Mouse (Mus musculus) limb, embryonic 12.5 days (tissue): Measurements from ENCODE around the gene Prx. TPM values are rescaled to one million over a fixed set of nuclear protein-coding genes. Genes with fewer than 3 reads are reported as not detected.
A peak's percentile ranks its signal among the peaks of the same experiment; 100 is the strongest.

Experiments used
- ATAC-seq: fragments of 200-750 bp; cut with Nextera tagmentation; 2 replicates; pipeline ENCODE4 v1.8.0; 2017; ENCODE audit warnings: low read depth, moderate TSS enrichment; ENCODE audit not compliant: insufficient number of reproducible peaks, insufficient read depth, low FRiP score, low TSS enrichment
- H3K27ac ChIP-seq: fragments of 300-500 bp; sonication (generic); 2 replicates; pipeline ENCODE4 v1.5.1; 2016; ENCODE audit warnings: mild to moderate bottlenecking, moderate library complexity
- H3K27me3 ChIP-seq: fragments of 300-500 bp; sonication (generic); 2 replicates; pipeline ENCODE4 v1.6.1; 2016; ENCODE audit warnings: mild to moderate bottlenecking, moderate library complexity
- H3K36me3 ChIP-seq: fragments of 300-500 bp; sonication (generic); 2 replicates; pipeline ENCODE4 v1.6.1; 2016; ENCODE audit warnings: mild to moderate bottlenecking, moderate library complexity
- H3K4me1 ChIP-seq: fragments of 300-500 bp; sonication (generic); replicated peaks from 2 replicates; pipeline ENCODE4 v1.6.1; 2016
- H3K4me2 ChIP-seq: fragments of 300-500 bp; sonication (generic); 2 replicates; pipeline ENCODE4 v1.6.1; 2016; ENCODE audit warnings: mild to moderate bottlenecking, moderate library complexity
- H3K4me3 ChIP-seq: fragments of 300-500 bp; sonication (generic); replicated peaks from 2 replicates; pipeline ENCODE4 v1.5.1; 2016; ENCODE audit warnings: mild to moderate bottlenecking
- H3K9ac ChIP-seq: fragments of 300-500 bp; sonication (generic); replicated peaks from 2 replicates; pipeline ENCODE4 v1.6.1; 2016; ENCODE audit warnings: mild to moderate bottlenecking, moderate library complexity
- H3K9me3 ChIP-seq: fragments of 300-500 bp; sonication (generic); 2 replicates; pipeline ENCODE4 v1.6.1; 2016; ENCODE audit warnings: mild to moderate bottlenecking, moderate library complexity
- WGBS: fragments of 180-500 bp; shearing (Covaris S2); methylation state at CpG from one replicate; pipeline ENCODE4 v1.1.7; 2016; 5-methylcytosine and 5-hydroxymethylcytosine counted together
- polyA plus RNA-seq: library from polyadenylated mRNA; unstranded; fragments of >200 nt; fragmentation: Nextera tagmentation; extraction: Ambion mirVana; gene quantifications from 2 replicates; pipeline ENCODE4 v1.2.1, GENCODE M21; 2016

Gene Prx
- polyA plus RNA-seq, 1 experiment from 2014 or later, result 6.1 TPM

GRCm38 (mm10) chr7:27526039-27526827, 27.1 kb downstream of the Prx start:
- no peak overlapping the region for H3K4me3 ChIP-seq
- no peak overlapping the region for H3K4me2 ChIP-seq
- H3K9me3 ChIP-seq, result no peaks in the 10 kb centered on the region
- H3K4me1 ChIP-seq, result no peaks in the 10 kb centered on the region
- peaks cover 24% of the 10 kb centered on the region for H3K36me3 ChIP-seq
- no peak overlapping the region for H3K27ac ChIP-seq
- ATAC-seq, result peak; percentile 46; the same call in 1 of the 2 replicates
- no peaks in the 10 kb centered on the region for H3K27me3 ChIP-seq
- 24% methylated on average over 10 of the region's 10 CpGs for WGBS
- no peak overlapping the region for H3K9ac ChIP-seq

DNA sequence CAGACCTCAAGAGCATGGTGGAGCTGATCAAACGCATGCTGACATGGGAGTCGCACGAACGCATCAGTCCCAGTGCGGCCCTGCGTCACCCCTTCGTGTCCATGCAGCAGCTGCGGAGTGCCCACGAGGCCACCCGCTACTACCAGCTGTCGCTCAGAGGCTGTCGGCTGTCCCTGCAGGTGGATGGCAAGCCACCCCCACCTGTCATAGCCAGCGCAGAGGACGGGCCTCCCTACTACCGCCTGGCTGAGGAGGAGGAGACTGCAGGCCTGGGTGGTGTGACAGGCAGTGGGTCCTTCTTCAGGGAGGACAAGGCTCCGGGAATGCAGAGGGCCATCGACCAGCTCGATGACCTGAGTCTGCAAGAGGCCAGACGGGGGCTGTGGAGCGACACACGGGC, 29.9 kb downstream of the Prx start:
- no peaks in the 10 kb centered on the region for H3K27me3 ChIP-seq
- no peaks in the 10 kb centered on the region for H3K9me3 ChIP-seq
- H3K27ac ChIP-seq, result no peak overlapping the region
- no peak overlapping the region for H3K9ac ChIP-seq
- WGBS, result 81% methylated on average over 21 of the region's 21 CpGs
- no peak for ATAC-seq
- no peak overlapping the region for H3K4me3 ChIP-seq
- peaks cover 49% of the 10 kb centered on the region for H3K36me3 ChIP-seq
- no peaks in the 10 kb centered on the region for H3K4me1 ChIP-seq
- H3K4me2 ChIP-seq, result no peak overlapping the region

- no peak for ATAC-seq
- WGBS, result 67% methylated on average over 3 of the region's 3 CpGs
- no peak overlapping the region for H3K4me3 ChIP-seq
- H3K27ac ChIP-seq, result no peak overlapping the region
- no peaks in the 10 kb centered on the region for H3K27me3 ChIP-seq
- no peak overlapping the region for H3K9ac ChIP-seq
- no peaks in the 10 kb centered on the region for H3K9me3 ChIP-seq
- peaks cover 66% of the 10 kb centered on the region for H3K36me3 ChIP-seq
- H3K4me2 ChIP-seq, result no peak overlapping the region
- H3K4me1 ChIP-seq, result no peaks in the 10 kb centered on the region
These were observed 31.8 kb downstream of the Prx start for GRCm38 (mm10) chr7:27530937-27531336.

DNA sequence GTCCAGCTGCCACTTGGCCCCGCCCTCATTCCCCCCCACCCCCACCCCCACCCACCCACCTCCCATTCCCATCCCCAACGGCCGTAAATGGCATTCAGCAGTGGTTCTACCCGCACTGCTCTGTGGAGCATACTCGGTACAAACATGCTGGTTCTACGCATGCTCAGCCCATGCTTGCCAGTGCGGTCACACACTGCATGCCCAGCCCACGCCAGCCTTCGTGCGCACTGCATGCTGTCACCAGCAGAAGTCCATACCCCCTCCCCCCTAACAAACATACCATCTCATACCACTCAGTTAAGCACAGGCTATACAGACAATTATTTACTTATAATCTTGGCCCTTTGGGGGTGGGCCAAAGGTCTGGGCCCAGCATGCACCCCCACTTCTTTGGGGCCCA, 32.6 kb downstream of the Prx start:
- 87% methylated on average over 10 of the region's 10 CpGs for WGBS
- H3K4me2 ChIP-seq, result no peak overlapping the region
- no peaks in the 10 kb centered on the region for H3K9me3 ChIP-seq
- H3K9ac ChIP-seq, result no peak overlapping the region
- ATAC-seq, result no peak
- no peaks in the 10 kb centered on the region for H3K27me3 ChIP-seq
- no peak overlapping the region for H3K4me3 ChIP-seq
- no peak overlapping the region for H3K27ac ChIP-seq
- no peaks in the 10 kb centered on the region for H3K4me1 ChIP-seq
- H3K36me3 ChIP-seq, result peaks cover 74% of the 10 kb centered on the region

- no peak overlapping the region for H3K4me3 ChIP-seq
- H3K9ac ChIP-seq, result no peak overlapping the region
- no peaks in the 10 kb centered on the region for H3K27me3 ChIP-seq
- no peaks in the 10 kb centered on the region for H3K4me1 ChIP-seq
- no peak overlapping the region for H3K27ac ChIP-seq
- H3K36me3 ChIP-seq, result peaks cover 82% of the 10 kb centered on the region
- WGBS, result 95% methylated on average over 9 of the region's 9 CpGs
- no peak overlapping the region for H3K4me2 ChIP-seq
- ATAC-seq, result no peak
- no peaks in the 10 kb centered on the region for H3K9me3 ChIP-seq
These were observed 33.4 kb downstream of the Prx start for GRCm38 (mm10) chr7:27532480-27533050.

DNA sequence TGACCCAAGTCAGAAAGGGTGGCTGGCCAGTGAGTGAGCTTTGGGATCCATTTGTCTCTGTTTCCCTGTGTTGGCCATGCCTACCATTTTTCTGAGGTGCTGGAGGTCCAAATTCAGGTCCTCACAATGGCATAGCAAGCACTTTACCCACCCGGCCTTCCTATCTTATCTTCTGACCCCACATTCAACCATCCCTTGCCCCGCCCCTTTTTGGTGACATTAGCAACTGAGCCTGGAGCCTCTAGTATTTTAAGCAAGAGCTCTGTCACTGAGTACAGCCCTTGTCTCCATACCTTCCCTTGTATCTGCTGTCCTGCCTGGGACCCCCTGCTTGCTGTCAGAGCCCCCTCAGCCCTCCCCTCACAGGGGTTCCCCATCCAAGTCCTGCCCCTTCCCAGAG, 36.3 kb downstream of the Prx start:
- H3K27ac ChIP-seq, result no peak overlapping the region
- WGBS, result 83% methylated on average over 2 of the region's 2 CpGs
- no peaks in the 10 kb centered on the region for H3K27me3 ChIP-seq
- no peak for ATAC-seq
- no peaks in the 10 kb centered on the region for H3K4me1 ChIP-seq
- H3K4me3 ChIP-seq, result no peak overlapping the region
- no peaks in the 10 kb centered on the region for H3K9me3 ChIP-seq
- peaks cover 93% of the 10 kb centered on the region for H3K36me3 ChIP-seq
- H3K4me2 ChIP-seq, result no peak overlapping the region
- H3K9ac ChIP-seq, result no peak overlapping the region

DNA sequence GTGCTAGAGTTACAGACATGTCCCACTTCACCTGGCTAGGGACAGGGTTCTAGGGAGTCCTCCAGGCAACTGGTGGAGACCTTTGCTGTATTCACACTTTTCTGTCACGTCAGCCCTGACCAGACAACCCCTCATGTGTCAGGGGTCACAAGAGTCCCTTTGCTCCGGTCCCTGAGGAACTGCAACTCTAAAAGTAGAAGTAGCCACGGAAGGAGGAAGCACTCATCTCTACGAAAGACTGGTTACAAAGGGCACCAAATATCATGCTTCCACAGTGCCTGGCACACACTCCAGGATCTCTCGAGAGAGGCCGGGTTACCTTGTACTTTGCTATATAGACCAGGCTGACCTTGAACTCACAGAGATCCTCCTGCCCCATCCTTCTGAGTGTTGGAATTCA, 37.5 kb downstream of the Prx start:
- Histone ChIP-seq H3K27ac (no peak overlapping the region), H3K4me2 (no peak overlapping the region), H3K9ac (no peak overlapping the region), H3K27me3 (no peaks in the 10 kb centered on the region), H3K9me3 (no peaks in the 10 kb centered on the region), H3K4me3 (no peak overlapping the region), H3K36me3 (peaks cover 92% of the 10 kb centered on the region), H3K4me1 (0 out of 2 replicates have a peak, but pooled peaks cover 2% of the 10 kb centered on the region)
- WGBS, result 90% methylated on average over 6 of the region's 6 CpGs
- no peak for ATAC-seq

DNA sequence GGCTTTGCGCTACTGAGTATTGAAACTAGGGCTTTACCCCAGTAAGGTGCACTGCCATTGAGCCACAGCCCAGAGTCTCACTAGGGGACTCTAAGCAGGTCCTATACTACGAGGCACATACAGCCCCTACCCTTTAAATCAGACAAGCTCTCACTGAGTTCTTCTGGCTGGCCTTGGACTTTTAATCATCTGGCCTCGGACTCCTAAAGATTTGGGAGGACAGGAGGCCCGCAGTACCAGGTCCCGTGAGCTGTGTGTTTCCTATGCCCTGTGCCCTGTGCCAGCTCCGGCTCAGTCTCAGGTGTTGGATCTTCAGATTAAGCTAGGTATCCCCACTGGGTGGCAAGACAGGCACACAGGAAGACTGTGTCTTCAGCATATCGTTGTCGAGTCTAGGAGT, 38.9 kb downstream of the Prx start:
- Histone ChIP-seq H3K9me3 (no peaks in the 10 kb centered on the region), H3K4me2 (no peak overlapping the region), H3K27me3 (no peaks in the 10 kb centered on the region), H3K36me3 (peaks cover 78% of the 10 kb centered on the region), H3K4me3 (no peak overlapping the region), H3K4me1 (peaks cover 8% of the 10 kb centered on the region), H3K27ac (no peak overlapping the region), H3K9ac (no peak overlapping the region)
- no peak for ATAC-seq
- WGBS, result 78% methylated on average over 8 of the region's 8 CpGs

- Histone ChIP-seq H3K27ac (no peak overlapping the region), H3K4me1 (peaks cover 8% of the 10 kb centered on the region), H3K27me3 (no peaks in the 10 kb centered on the region), H3K4me3 (no peak overlapping the region), H3K4me2 (no peak overlapping the region), H3K36me3 (peaks cover 71% of the 10 kb centered on the region), H3K9me3 (no peaks in the 10 kb centered on the region), H3K9ac (no peak overlapping the region)
- ATAC-seq, result no peak
- 88% methylated on average over 2 of the region's 2 CpGs for WGBS
These were observed 39.7 kb downstream of the Prx start for GRCm38 (mm10) chr7:27538797-27539196.

DNA sequence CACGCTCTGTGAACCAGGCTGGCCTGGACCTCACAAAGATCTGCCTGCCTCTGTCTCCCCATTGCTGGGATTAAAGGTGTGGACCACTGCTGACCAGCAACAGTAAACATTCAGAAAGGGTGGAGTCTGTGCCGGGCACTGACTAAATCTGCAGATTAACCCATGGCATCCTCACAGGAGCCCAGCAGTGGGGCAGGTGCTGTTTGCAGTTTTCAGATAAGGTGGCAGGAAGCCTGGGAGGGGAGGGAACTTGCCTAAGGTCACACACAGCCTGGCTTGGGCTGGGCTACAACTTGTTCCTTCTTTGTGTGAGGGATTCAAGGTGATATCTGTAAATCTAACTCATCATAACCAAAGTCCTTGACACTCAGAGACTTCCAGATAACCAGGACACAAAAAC, 41.4 kb downstream of the Prx start:
- 79% methylated on average over 2 of the region's 2 CpGs for WGBS
- no peaks in the 10 kb centered on the region for H3K9me3 ChIP-seq
- no peaks in the 10 kb centered on the region for H3K27me3 ChIP-seq
- H3K36me3 ChIP-seq, result peaks cover 57% of the 10 kb centered on the region
- H3K4me2 ChIP-seq, result no peak overlapping the region
- H3K9ac ChIP-seq, result no peak overlapping the region
- no peak overlapping the region for H3K27ac ChIP-seq
- H3K4me1 ChIP-seq, result peaks cover 8% of the 10 kb centered on the region
- H3K4me3 ChIP-seq, result no peak overlapping the region
- ATAC-seq, result no peak

GRCm38 (mm10) chr7:27540935-27541334, 41.8 kb downstream of the Prx start:
- no peak overlapping the region for H3K4me2 ChIP-seq
- no peaks in the 10 kb centered on the region for H3K9me3 ChIP-seq
- no peak overlapping the region for H3K4me3 ChIP-seq
- ATAC-seq, result no peak
- peaks cover 53% of the 10 kb centered on the region for H3K36me3 ChIP-seq
- no peak overlapping the region for H3K27ac ChIP-seq
- peaks cover 8% of the 10 kb centered on the region for H3K4me1 ChIP-seq
- H3K27me3 ChIP-seq, result no peaks in the 10 kb centered on the region
- WGBS, result 83% methylated on average over 6 of the region's 6 CpGs
- H3K9ac ChIP-seq, result no peak overlapping the region
